Mouse (Mus musculus) Patski (cell line): ENCODE results near the gene Itih4. TPM values are rescaled to one million over a fixed set of nuclear protein-coding genes. Genes with fewer than 3 reads are reported as not detected.

Source experiments
- ATAC-seq: fragments of 100-300 bp; one replicate; pipeline ENCODE4 v1.8.0; 2021
- CTCF ChIA-PET: fragments of 350-600 bp; sonication (Branson Sonifier 250); formaldehyde crosslinking; loops from one replicate; lab custom pipeline; 2022; ENCODE audit warnings: inconsistent platforms; lab: Charles Lee
- POLR2A ChIA-PET: fragments of 350-600 bp; sonication (Branson Sonifier 250); formaldehyde crosslinking; loops from one replicate; lab custom pipeline; 2022; ENCODE audit warnings: antibody characterized with exemption, inconsistent platforms; lab: Charles Lee
- DNase-seq: peaks from one replicate; pipeline ENCODE4 v3.0.0-alpha.2; 2011; ENCODE audit warnings: low read depth, low spot score
- H3K27me3 ChIP-seq: fragments of 371-371 bp; one replicate; pipeline ENCODE4 v1.5.1; 2021
- CTCF ChIP-seq: fragments of 100-300 bp; IDR thresholded peaks from one replicate; pipeline ENCODE4 v1.5.1; 2021
- in situ Hi-C: fragments of 300-500 bp; cut with MboI; formaldehyde crosslinking; loops from 3 replicates; pipeline ENCODE4 v1.11.1; 2018; ENCODE audit warnings: low pct_unique_long_range_greater_than_20kb, mixed read lengths
- polyA plus RNA-seq: library from polyadenylated mRNA; unstranded; gene quantifications from one replicate; pipeline ENCODE4 v1.2.3, GENCODE M21; 2021

The Itih4 gene
- polyA plus RNA-seq, 1 experiment from 2014 or later: 0.65 TPM

DNA sequence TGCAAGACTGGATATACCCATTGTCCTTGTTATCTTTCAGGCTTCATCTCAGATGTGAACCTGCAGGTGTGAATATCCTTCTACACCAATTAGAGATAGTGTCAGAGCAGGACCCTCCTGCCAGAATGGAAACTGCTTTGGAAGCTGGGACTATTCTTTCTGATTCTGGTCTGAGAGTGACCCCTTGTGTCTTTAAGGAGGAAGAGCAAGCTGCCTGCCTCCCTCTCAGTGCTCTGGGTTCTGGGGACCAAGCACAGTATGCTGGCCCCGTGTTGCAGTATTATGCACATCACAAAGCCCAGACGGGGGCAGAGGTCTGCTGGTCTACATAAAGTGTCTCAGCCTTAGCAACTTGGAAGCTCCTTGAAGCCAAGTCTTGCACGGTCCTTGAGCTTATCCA, 21.0 kb upstream of the Itih4 start:
- DNase-seq (no peak), ATAC-seq (no peak)
- CTCF ChIA-PET: interaction anchor here (0.9 to 3.6 kb wide), 9 partner anchors 10 to 85 kb away, joined by 3 to 48 read pairs (median 4); partner anchors contain the start of genes Itih1, Itih3 and Mustn1
- H3K27me3 ChIP-seq: no peaks in the 10 kb centered on the region
- in situ Hi-C loops: loop anchor here (5.0 kb wide), 1 partner anchor 77 kb away; the partner anchor contains the start of gene Itih1
- TF ChIP-seq CTCF: no peak
- POLR2A ChIA-PET: no interaction called here

DNA sequence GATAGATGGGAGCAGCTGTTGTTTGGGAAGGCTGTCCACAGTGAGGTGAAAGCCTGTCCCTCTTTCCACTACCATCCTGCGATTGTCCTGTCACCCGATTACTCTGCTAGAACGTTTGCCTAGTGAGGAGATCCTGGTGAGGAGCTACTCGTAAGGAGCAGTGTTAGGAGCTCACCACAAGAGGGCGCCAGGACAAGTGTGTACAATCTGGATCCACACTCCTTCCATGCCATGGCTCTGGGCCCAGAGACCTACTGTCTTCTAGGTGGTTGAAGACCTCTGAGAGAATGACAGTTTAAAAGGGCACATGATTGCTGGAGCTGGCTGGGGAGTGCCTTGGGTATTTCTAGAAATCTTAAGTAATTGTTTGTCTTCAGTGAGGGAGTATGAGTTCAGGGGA, 19.2 kb upstream of the Itih4 start:
- ChIA-PET POLR2A (interaction anchor here (0.6 kb wide), 1 partner anchor 69 kb away, joined by 3 read pairs; no protein-coding TSS in a partner anchor), CTCF (interaction anchor here (0.8 to 3.6 kb wide), 22 partner anchors 8 to 167 kb away, joined by 3 to 48 read pairs (median 5); partner anchors contain the start of genes Itih1, Itih3, Mustn1 and Nek4)
- H3K27me3 ChIP-seq: no peaks in the 10 kb centered on the region
- no peak for DNase-seq
- in situ Hi-C loops: loop anchor here (5.0 kb wide), 1 partner anchor 75 kb away; the partner anchor contains the start of gene Itih1
- no peak for TF ChIP-seq CTCF
- ATAC-seq: peak; percentile 27

DNA sequence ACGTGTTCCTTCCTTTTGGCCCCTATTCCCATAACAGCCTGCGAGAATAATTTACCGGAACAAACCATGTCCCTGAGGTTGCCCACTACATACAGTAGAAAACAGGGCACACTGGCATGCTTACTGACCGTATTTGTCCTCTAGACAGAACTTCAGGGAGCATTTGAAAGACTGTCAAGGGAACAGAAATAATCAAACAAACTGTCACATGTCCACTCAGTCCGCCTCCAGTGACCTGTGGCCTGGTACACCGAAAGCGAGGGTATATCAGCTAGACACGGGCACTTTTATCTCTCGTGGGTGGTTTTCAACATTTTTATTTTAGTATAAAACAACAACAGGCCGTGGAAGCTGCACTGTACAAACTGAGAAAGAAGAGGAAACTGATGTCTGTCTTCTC, 17.4 kb upstream of the Itih4 start:
- no peak for TF ChIP-seq CTCF

DNA sequence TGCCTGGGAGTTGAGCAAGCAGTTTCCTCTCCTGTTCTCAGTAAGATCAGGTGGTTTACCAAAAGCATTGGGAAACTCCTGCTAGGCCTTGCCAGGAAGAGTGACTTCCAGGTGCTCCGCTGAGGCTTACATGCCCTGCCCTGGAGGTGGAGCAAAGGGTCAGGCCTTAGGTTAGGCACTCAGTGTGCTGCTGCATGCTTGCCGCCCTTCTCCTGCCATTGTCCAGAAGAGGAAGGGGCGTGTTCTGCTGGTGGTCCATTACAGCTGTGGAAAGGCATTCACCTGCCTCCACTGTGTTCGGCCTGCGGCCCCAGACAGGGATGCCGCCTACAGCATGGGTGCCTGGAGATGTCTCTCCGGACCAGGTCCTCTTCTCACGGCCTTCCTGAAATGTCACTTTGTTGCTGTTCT, 16.9 kb upstream of the Itih4 start:
- H3K27me3 ChIP-seq: no peaks in the 10 kb centered on the region
- TF ChIP-seq CTCF: no peak
- ChIA-PET POLR2A (no interaction called here), CTCF (no interaction called here)
- in situ Hi-C loops: loop anchor here (5.0 kb wide), 1 partner anchor 73 kb away; the partner anchor contains the start of gene Itih1
- ATAC-seq: no peak
- DNase-seq: no peak

More for the DNA sequence above, 17.4 kb upstream of the Itih4 start:
- in situ Hi-C loops: loop anchor here (5.0 kb wide), 1 partner anchor 73 kb away; the partner anchor contains the start of gene Itih1
- H3K27me3 ChIP-seq: no peaks in the 10 kb centered on the region
- ATAC-seq (no peak), DNase-seq (no peak)
- CTCF ChIA-PET: no interaction called here
- POLR2A ChIA-PET: no interaction called here

DNA sequence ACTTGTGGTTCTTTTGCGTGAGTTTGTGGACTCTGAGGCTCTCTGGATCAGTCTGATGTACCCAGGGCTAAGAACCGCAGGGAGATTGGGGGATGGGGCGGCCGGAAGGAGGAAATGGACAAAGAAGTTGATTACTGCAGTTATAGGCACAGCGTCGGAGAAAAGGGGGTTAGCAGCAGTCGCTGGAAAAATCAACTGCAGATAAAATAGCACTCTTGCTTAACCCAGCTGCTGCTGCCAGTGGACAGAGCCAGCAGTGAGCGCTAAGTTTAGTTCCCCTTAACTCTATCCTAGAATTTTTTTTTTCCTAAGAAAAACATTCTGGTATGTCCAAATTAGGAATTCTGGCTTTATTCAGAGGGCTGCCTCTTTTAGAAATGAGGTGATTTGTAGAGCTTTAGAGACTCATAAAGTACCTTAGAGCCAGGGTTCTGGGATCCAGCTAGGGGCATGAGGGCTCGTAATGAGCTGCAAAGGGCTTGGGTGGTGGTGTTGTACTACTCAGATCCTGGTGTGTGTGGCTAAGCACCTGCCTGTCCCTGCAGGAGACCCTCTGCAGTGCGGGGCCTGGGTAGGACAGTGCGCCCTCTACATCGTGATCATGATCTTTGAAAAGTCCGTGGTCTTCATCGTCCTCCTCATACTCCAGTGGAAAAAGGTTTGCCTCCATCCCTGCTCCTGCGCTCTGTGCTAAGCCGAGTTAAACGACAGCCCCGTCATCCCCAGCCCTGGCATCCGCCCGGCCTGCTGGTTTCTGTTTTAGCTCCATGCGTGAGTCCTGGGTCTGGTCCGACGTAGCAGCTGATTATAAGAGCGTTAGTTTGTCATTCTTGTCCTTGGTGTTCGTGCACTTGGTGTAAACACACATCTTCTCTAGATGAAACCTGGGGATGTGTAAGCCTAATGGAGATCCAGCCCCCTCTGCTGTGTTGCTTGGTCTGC, 15.8 kb upstream of the Itih4 start:
- TF ChIP-seq CTCF: no peak
- in situ Hi-C loops: no loop called here
- ChIA-PET CTCF (no interaction called here), POLR2A (no interaction called here)
- ATAC-seq (no peak), DNase-seq (no peak)
- H3K27me3 ChIP-seq: no peaks in the 10 kb centered on the region

DNA sequence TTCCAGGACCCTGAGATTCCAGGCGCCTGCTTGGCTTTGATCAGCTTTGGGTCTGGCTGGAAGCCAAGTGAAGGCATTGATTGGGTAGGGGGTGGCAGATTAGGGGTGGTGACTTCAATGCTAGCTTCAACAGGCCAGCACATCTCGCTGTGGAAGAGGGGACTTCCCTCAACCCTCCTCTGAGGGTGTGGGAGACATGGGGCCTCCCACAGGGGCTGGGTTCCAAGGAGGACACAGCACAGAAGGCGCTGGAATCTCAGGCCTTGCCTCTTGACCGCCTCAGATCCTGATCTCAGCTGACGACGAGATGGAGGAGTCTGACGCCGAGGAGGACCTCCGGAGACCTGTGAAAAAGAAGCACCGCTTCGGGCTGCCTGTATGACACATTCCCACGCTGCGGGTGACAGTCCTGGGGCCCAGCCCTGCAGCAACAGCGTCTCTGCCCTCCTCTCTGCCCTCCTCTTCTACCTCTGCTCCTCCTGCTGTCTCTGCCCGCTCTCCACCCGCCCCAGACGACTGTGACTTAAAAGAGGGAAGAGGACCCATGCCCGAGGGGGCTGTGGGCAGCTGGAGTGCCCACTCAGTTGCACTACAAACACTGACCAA, 12.1 kb upstream of the Itih4 start:
- ATAC-seq (no peak), DNase-seq (no peak)
- CTCF ChIA-PET: interaction anchor here (1.1 to 3.5 kb wide), 5 partner anchors 8 to 77 kb away, joined by 3 to 24 read pairs (median 4); partner anchors contain the start of genes Itih1 and Nek4
- POLR2A ChIA-PET: interaction anchor here (1.0 kb wide), 1 partner anchor 70 kb away, joined by 4 read pairs; no protein-coding TSS in a partner anchor
- in situ Hi-C loops: no loop called here
- TF ChIP-seq CTCF: no peak
- no peaks in the 10 kb centered on the region for H3K27me3 ChIP-seq

DNA sequence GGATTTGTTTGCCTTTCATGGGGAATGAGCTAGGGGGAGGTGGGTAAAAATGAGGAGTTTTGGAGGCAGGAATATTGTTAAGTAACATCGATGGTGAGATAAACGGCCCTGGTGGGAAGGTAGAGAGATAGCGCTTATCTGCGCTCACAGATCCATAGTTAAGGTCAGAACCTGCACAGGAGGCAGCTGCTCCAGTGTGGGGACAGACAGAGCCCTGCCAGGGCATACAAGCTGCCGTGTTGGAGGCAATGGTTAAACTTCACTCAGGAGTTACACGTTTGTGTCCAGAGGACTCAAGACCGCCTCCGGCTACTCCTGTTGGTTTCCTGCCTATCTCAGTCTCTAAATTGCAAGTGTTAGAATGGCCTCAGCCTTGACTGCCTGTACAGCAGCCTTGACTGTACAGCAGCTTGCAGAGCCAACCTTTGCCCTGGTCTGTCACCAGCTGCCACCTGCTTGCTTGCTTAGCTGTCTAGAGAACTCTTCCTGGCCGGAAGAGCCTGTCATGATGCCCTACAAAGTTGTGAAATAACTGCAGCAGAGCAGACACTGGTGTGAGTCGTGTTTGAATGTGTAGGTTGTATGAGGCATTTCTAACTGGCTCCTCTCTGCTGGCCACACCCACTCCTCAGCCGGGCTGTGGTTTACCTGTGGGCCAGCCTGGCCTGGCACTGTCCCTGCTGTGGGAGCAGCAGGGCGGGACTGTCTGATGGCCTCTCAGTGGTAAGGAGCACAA, 11.0 kb upstream of the Itih4 start:
- no peak for TF ChIP-seq CTCF
- in situ Hi-C loops: no loop called here
- POLR2A ChIA-PET: interaction anchor here (1.0 kb wide), 1 partner anchor 69 kb away, joined by 4 read pairs; no protein-coding TSS in a partner anchor
- peak; percentile 6 for ATAC-seq
- no peaks in the 10 kb centered on the region for H3K27me3 ChIP-seq
- CTCF ChIA-PET: interaction anchor here (1.1 to 3.5 kb wide), 7 partner anchors 9 to 76 kb away, joined by 3 to 24 read pairs (median 4); partner anchors contain the start of genes Itih1 and Nek4
- DNase-seq: no peak

DNA sequence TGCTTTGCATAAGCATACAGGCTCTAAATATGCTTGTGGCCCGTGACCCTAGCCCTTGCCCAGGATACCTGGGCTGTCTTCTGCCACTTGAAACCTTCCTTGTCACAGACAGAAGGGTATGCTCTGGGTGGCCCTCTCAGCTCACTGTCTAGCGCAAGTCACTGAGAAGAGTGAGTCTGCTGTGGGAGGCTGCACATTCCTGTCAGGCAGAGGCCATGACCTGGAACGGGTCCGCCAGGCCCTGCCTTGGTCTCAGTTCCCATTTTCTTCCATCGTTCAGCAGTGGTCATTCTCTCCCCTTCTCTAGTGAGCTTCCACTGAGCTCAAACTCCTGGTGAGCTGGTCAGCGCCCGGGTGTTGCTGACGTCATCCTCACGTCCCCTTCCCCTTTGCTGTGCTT, 10.3 kb upstream of the Itih4 start:
- POLR2A ChIA-PET: interaction anchor here (1.1 kb wide), 1 partner anchor 69 kb away, joined by 3 read pairs; no protein-coding TSS in a partner anchor
- TF ChIP-seq CTCF: no peak
- CTCF ChIA-PET: interaction anchor here (0.9 to 3.5 kb wide), 5 partner anchors 9 to 75 kb away, joined by 3 to 24 read pairs (median 4); partner anchors contain the start of genes Itih1 and Nek4
- ATAC-seq (peak; percentile 72), DNase-seq (no peak)
- in situ Hi-C loops: no loop called here
- H3K27me3 ChIP-seq: no peaks in the 10 kb centered on the region

DNA sequence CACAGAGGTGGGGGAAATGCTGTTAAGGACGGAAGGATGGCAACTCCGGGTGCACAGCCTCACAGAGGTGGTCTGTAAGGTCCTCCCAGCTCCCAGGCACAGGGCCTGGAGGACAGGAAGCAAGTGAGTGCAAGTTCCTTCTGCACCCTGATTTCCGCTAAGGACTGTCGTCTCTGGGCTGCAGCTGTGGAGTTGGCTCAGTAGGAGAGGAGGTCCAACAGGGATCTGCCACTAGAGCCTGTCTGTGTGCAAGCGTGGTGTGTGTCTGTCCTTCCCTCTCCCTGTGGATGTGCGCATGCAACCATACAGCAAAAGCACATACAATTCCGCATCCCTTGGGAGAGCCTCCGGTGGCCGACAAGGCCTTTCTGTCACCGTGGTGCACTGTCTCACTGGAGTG, 9.8 kb upstream of the Itih4 start:
- ChIA-PET POLR2A (interaction anchor here (0.8 to 1.1 kb wide), 2 partner anchors 68 to 255 kb away, joined by 3 to 4 read pairs; no protein-coding TSS in a partner anchor), CTCF (interaction anchor here (0.9 to 3.5 kb wide), 5 partner anchors 10 to 75 kb away, joined by 3 to 24 read pairs (median 4); partner anchors contain the start of genes Itih1 and Nek4)
- DNase-seq: no peak

More for the DNA sequence above, 9.8 kb upstream of the Itih4 start:
- in situ Hi-C loops: no loop called here
- ATAC-seq: no peak
- TF ChIP-seq CTCF: no peak
- no peaks in the 10 kb centered on the region for H3K27me3 ChIP-seq
